Comparison of ENCODE assay signal across 24 mouse cellular contexts in the genomic region with DNA sequence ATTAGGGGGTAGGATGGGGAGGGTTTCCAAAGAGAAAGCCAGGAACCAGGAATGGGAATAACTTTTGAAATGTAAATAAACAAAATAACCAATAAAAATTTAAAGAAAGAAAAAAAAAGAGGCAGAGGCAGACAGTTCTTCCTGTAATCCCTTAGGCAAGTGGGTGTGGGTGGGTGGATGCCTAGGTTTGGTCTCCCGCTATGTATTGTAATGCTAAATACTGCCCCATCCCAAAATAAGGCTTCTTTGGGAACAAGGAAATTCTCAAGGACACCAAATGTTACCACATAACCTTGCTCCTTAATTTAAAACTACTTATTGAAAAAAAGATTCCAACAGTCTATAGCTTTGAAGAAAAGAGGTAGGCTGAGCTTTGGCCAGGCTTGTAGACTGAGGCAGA.
"Had no signal": no experiment of that assay in that cellular context is flagged by ENCODE, and none has a peak within 500 bp of the region (broad histone marks: within the 10 kb centered on the region; RNA-seq: fewer than 3 reads in every experiment).

No protein-coding gene starts in this region.

- H3K36me3 ChIP-seq: heart, embryonic 13.5 days; heart, embryonic 15.5 days; hindbrain, embryonic 13.5 days; hindbrain, embryonic 15.5 days; kidney, embryonic 15.5 days; limb, embryonic 13.5 days; limb, embryonic 15.5 days; liver, embryonic 12.5 days had no signal

- DNase-seq: gastrocnemius, adult 2 months; gastrocnemius, postnatal 10 days; gastrocnemius, postnatal 25 days; heart, adult 2 months; heart, postnatal 14 days; heart, postnatal 36 days; kidney, adult 11 months; kidney, adult 2 months; kidney, adult 9 months; kidney, postnatal 10 days; kidney, postnatal 25 days; kidney, postnatal 4 days; left cerebral cortex, postnatal 4 days had no signal

- H3K4me1 ChIP-seq: heart, embryonic 13.5 days; heart, embryonic 15.5 days; hindbrain, embryonic 13.5 days; hindbrain, embryonic 15.5 days; kidney, embryonic 15.5 days; limb, embryonic 13.5 days; limb, embryonic 15.5 days; liver, embryonic 12.5 days had no signal

- H3K4me3 ChIP-seq: gastrocnemius, adult 2 months; heart, adult 2 months; heart, embryonic 13.5 days; heart, embryonic 15.5 days; hindbrain, embryonic 13.5 days; hindbrain, embryonic 15.5 days; kidney, embryonic 15.5 days; layer of hippocampus, adult 2 months; limb, embryonic 13.5 days; limb, embryonic 15.5 days; liver, embryonic 12.5 days had no signal

- H3K9ac ChIP-seq: heart, embryonic 13.5 days; heart, embryonic 15.5 days; hindbrain, embryonic 13.5 days; hindbrain, embryonic 15.5 days; kidney, embryonic 15.5 days; limb, embryonic 13.5 days; limb, embryonic 15.5 days; liver, embryonic 12.5 days; liver, embryonic 14.5 days had no signal

- H3K27ac ChIP-seq: gastrocnemius, adult 2 months; heart, adult 2 months; heart, embryonic 13.5 days; heart, embryonic 15.5 days; hindbrain, embryonic 13.5 days; hindbrain, embryonic 15.5 days; hindbrain, postnatal 0 days; kidney, embryonic 15.5 days; layer of hippocampus, adult 2 months; limb, embryonic 13.5 days; limb, embryonic 15.5 days; liver, embryonic 12.5 days; liver, embryonic 14.5 days had no signal

- H3K27me3 ChIP-seq: heart, embryonic 13.5 days; heart, embryonic 15.5 days; hindbrain, embryonic 13.5 days; hindbrain, embryonic 15.5 days; kidney, embryonic 15.5 days; limb, embryonic 13.5 days; limb, embryonic 15.5 days; liver, embryonic 12.5 days had no signal

- H3K9me3 ChIP-seq: heart, embryonic 13.5 days; heart, embryonic 15.5 days; hindbrain, embryonic 13.5 days; hindbrain, embryonic 15.5 days; kidney, embryonic 15.5 days; limb, embryonic 13.5 days; limb, embryonic 15.5 days; liver, embryonic 12.5 days had no signal
